Mouse (Mus musculus) MEL (cell line): Measurements from ENCODE around the gene Gpr179.

Source experiments
- CTCF ChIP-seq, 3 experiments: IDR thresholded peaks in 2 of 3; conservative IDR thresholded peaks in 1 of 3; 2 replicates each; pipeline ENCODE4 v1.5.1; 2011 to 2012; ENCODE audit warnings: low read length in 3 of 3, low read depth in 2 of 3, mild to moderate bottlenecking in 2 of 3, improper control_type of control experiment in 1 of 3, inconsistent platforms in 1 of 3, mixed read lengths in 1 of 3, moderate library complexity in 1 of 3; ENCODE audit not compliant: control insufficient read depth in 1 of 3, insufficient read depth in 1 of 3, poor library complexity in 1 of 3, severe bottlenecking in 1 of 3
- EP300 ChIP-seq, 2 experiments: IDR thresholded peaks; 2 replicates each; pipeline ENCODE4 v1.6.1; 2011; ENCODE audit warnings: improper control_type of control experiment in 2 of 2, low read length in 2 of 2, low read depth in 1 of 2, mild to moderate bottlenecking in 1 of 2
- ETS1 ChIP-seq: IDR thresholded peaks from 2 replicates; pipeline ENCODE4 v1.6.1; 2012; ENCODE audit warnings: low read depth, mild to moderate bottlenecking, inconsistent platforms, low read length, improper control_type of control experiment, moderate library complexity
- GABPA ChIP-seq: IDR thresholded peaks from 2 replicates; pipeline ENCODE4 v1.6.1; 2012; ENCODE audit warnings: low read depth, mild to moderate bottlenecking, inconsistent platforms, low read length, improper control_type of control experiment, moderate library complexity
- GATA1 ChIP-seq: IDR thresholded peaks from 2 replicates; pipeline ENCODE4 v1.6.1; 2011; ENCODE audit warnings: low read depth, low read length, improper control_type of control experiment
- KAT2A ChIP-seq: conservative IDR thresholded peaks from 2 replicates; pipeline ENCODE4 v1.6.1; 2012; ENCODE audit warnings: low read depth, low read length, improper control_type of control experiment, inconsistent platforms
- MYC ChIP-seq: IDR thresholded peaks from 2 replicates; pipeline ENCODE4 v1.6.1; 2011; ENCODE audit warnings: low read depth, mild to moderate bottlenecking, low read length, improper control_type of control experiment, moderate library complexity
- NRF1 ChIP-seq: IDR thresholded peaks from 2 replicates; pipeline ENCODE4 v1.6.1; 2014; ENCODE audit warnings: low read depth, mild to moderate bottlenecking, inconsistent platforms, low read length, improper control_type of control experiment, moderate library complexity; ENCODE audit not compliant: poor library complexity, insufficient read depth, severe bottlenecking
- POLR2A ChIP-seq, 2 experiments: IDR thresholded peaks; 2 replicates each; pipeline ENCODE4 v1.6.1; 2011 to 2012; ENCODE audit warnings: low read length in 2 of 2, mild to moderate bottlenecking in 2 of 2, control low read depth in 1 of 2, improper control_type of control experiment in 1 of 2, low read depth in 1 of 2, moderate library complexity in 1 of 2; ENCODE audit not compliant: control insufficient read depth in 1 of 2, insufficient read depth in 1 of 2, poor library complexity in 1 of 2
- TBP ChIP-seq: IDR thresholded peaks from 2 replicates; pipeline ENCODE4 v1.8.0; 2011; ENCODE audit warnings: low read depth, low read length, improper control_type of control experiment
- TCF12 ChIP-seq: IDR thresholded peaks from 2 replicates; pipeline ENCODE4 v1.6.1; 2014; ENCODE audit warnings: low read depth, mild to moderate bottlenecking, inconsistent platforms, low read length, improper control_type of control experiment, moderate library complexity
- USF1 ChIP-seq: IDR thresholded peaks from 2 replicates; pipeline ENCODE4 v1.6.1; 2014; ENCODE audit warnings: low read depth, mild to moderate bottlenecking, inconsistent platforms, low read length, improper control_type of control experiment, moderate library complexity
- ZC3H11A ChIP-seq: IDR thresholded peaks from 2 replicates; pipeline ENCODE4 v1.6.1; 2012; ENCODE audit warnings: low read depth, mild to moderate bottlenecking, inconsistent platforms, low read length, improper control_type of control experiment
- ZNF384 ChIP-seq: IDR thresholded peaks from 2 replicates; pipeline ENCODE4 v1.6.1; 2012; ENCODE audit warnings: low read depth, mild to moderate bottlenecking, inconsistent platforms, low read length, improper control_type of control experiment

GRCm38 (mm10) chr11:97389127-97389526 lies 37.2 kb upstream of the Gpr179 start:
- TF ChIP-seq POLR2A (IDR thresholded peaks at IDR 0.05; ENCODE audit: control insufficient read depth in 1 of 2, insufficient read depth in 1 of 2, low read depth in 1 of 2, low read length in 2 of 2, poor library complexity in 1 of 2) (no peak), USF1 (no peak), CTCF (IDR thresholded peaks at IDR 0.05 in 2 of 3, conservative IDR thresholded peaks at IDR 0.05 in 1 of 3; ENCODE audit: control insufficient read depth in 1 of 3, insufficient read depth in 1 of 3, low read depth in 2 of 3, low read length in 3 of 3, poor library complexity in 1 of 3, severe bottlenecking in 1 of 3) (no peak), KAT2A (no peak), TBP (no peak), MYC (no peak), EP300 (IDR thresholded peaks at IDR 0.05; ENCODE audit: low read depth in 1 of 2, low read length in 2 of 2) (no peak), ETS1 (no peak), TCF12 (no peak), NRF1 (no peak), ZNF384 (no peak), GABPA (no peak), GATA1 (no peak), ZC3H11A (no peak)
